Mouse (Mus musculus) brown adipose tissue, adult 24 weeks (tissue): ENCODE measurements around the gene Isl2. TPM values are rescaled to one million over a fixed set of nuclear protein-coding genes. Genes with fewer than 3 reads are reported as not detected.

Experiments
- H3K27ac ChIP-seq: fragments of 200-500 bp; replicated peaks from 2 replicates; pipeline ENCODE4 v1.5.1; 2012; ENCODE audit warnings: low read depth, mild to moderate bottlenecking, low read length
- H3K4me1 ChIP-seq: fragments of 200-500 bp; 2 replicates; pipeline ENCODE4 v1.6.1; 2012; ENCODE audit warnings: low read length, mixed read lengths; ENCODE audit not compliant: control insufficient read depth, insufficient read depth, insufficient read length
- H3K4me3 ChIP-seq: fragments of 200-500 bp; 2 replicates; pipeline ENCODE4 v1.5.1; 2012; ENCODE audit warnings: low read depth, mild to moderate bottlenecking, low read length, moderate library complexity; ENCODE audit not compliant: insufficient read depth
- polyA plus RNA-seq: library from polyadenylated mRNA; stranded (reverse); fragments of >200 nt; gene quantifications from 2 replicates; pipeline ENCODE4 v1.2.4, GENCODE M21; 2012; ENCODE audit not compliant: missing spikeins, insufficient read depth, insufficient read length

Isl2 gene
- polyA plus RNA-seq, 1 experiment, result not detected

GRCm38 (mm10) chr9:55581414-55581813 lies 42.9 kb downstream of the Isl2 start:
- Histone ChIP-seq H3K4me1 (no peaks in the 10 kb centered on the region), H3K4me3 (no peak overlapping the region), H3K27ac (no peak overlapping the region)

GRCm38 (mm10) chr9:55586141-55586540 lies 47.7 kb downstream of the Isl2 start:
- Histone ChIP-seq H3K27ac (no peak overlapping the region), H3K4me3 (no peak overlapping the region)

More at GRCm38 (mm10) chr9:55586141-55586540, 47.7 kb downstream of the Isl2 start:
- peaks cover 2% of the 10 kb centered on the region; the same call in 1 of the 2 replicates for H3K4me1 ChIP-seq

Other genes starting within 250 kb of the Isl2 start
- 184 and 242 TPM in 2 replicates for gene Nrg4, start 211.8 kb upstream of the Isl2 start, polyA plus RNA-seq
- 1.1 and 1.5 TPM in 2 replicates for gene Tmem266, start 211.8 kb upstream of the Isl2 start, polyA plus RNA-seq
- 1,767 and 2,276 TPM in 2 replicates for gene Etfa, start 26.4 kb upstream of the Isl2 start, polyA plus RNA-seq